Mouse (Mus musculus): ENCODE results near the gene Kmt2d. TPM values are rescaled to one million over a fixed set of nuclear protein-coding genes. Genes with fewer than 3 reads are reported as not detected.

Kmt2d gene
- total and polyA plus RNA-seq, 3 experiments, result 4.8 to 22.7 (median 14.1) TPM

- Histone ChIP-seq H3K9me3 (replicated peaks; ENCODE audit: low read length) (peaks cover 29% of the 10 kb centered on the region), H3K79me2 (replicated peaks; ENCODE audit: control insufficient read depth, extremely low read depth, insufficient read depth, poor library complexity, severe bottlenecking) (no peaks in the 10 kb centered on the region), H3K4me3 (replicated peaks in 1 of 3; ENCODE audit: low read depth in 2 of 3, low read length in 2 of 3, poor library complexity in 1 of 3) (no peak within 1 kb of the TSS), H3K4me1 (ENCODE audit: control insufficient read depth in 1 of 2, insufficient read depth in 2 of 2) (peaks cover 18 to 27% of the 10 kb centered on the region in 2 experiments; a peak in 3 of 4 replicates), H3K4me2 (ENCODE audit: insufficient read depth, low read depth, poor library complexity, severe bottlenecking) (peak within 1 kb of the TSS; percentile 73), H3K27me3 (replicated peaks) (peaks cover 56% of the 10 kb centered on the region), H3K9ac (ENCODE audit: insufficient read depth, low read depth) (no peak within 1 kb of the TSS), H3K27ac (ENCODE audit: insufficient read depth, low read depth) (no peak within 1 kb of the TSS), H3K36me3 (replicated peaks in 1 of 2; ENCODE audit: control insufficient read depth in 1 of 2, insufficient read depth in 1 of 2, low read length in 1 of 2) (no peaks in the 10 kb centered on the region)
- dilution Hi-C loops (cut with MboI; ENCODE audit: extremely low pct_ligation_motif_present, extremely low pct_unique_long_range_greater_than_20kb, low sequenced_read_pairs) (no loop called here), in situ Hi-C loops (cut with MboI; ENCODE audit: low pct_ligation_motif_present, low pct_unique_long_range_greater_than_20kb, low sequenced_read_pairs) (no loop called here)
- no peak for DNase-seq (ENCODE audit: extremely low read depth)
- TF ChIP-seq E2F4 (IDR thresholded peaks at IDR 0.05; ENCODE audit: insufficient replicate concordance, low read depth, low read length) (no peak), SIN3A (IDR thresholded peaks at IDR 0.05; ENCODE audit: low read length) (no peak), SMC3 (IDR thresholded peaks at IDR 0.05; ENCODE audit: low read depth, low read length) (peak; percentile 62), POLR2AphosphoS2 (IDR thresholded peaks at IDR 0.05; ENCODE audit: low read depth, low read length) (no peak), JUND (conservative IDR thresholded peaks at IDR 0.05; ENCODE audit: low read depth, low read length) (no peak), MEF2A (IDR thresholded peaks at IDR 0.05; ENCODE audit: borderline replicate concordance, low read depth, low read length) (no peak), CTCF (conservative IDR thresholded peaks at IDR 0.05 in 1 of 2, IDR thresholded peaks at IDR 0.05 in 1 of 2; ENCODE audit: low read depth in 2 of 2, low read length in 2 of 2) (peak in 1 of 2 experiments; percentile 66; a peak in 2 of 4 replicates), MYC (IDR thresholded peaks at IDR 0.05; ENCODE audit: low read depth, low read length) (no peak), PAX5 (IDR thresholded peaks at IDR 0.05; ENCODE audit: low read length) (no peak), HCFC1 (IDR thresholded peaks at IDR 0.05; ENCODE audit: low read depth, low read length) (no peak), MAFK (IDR thresholded peaks at IDR 0.05; ENCODE audit: insufficient replicate concordance, low read length) (no peak), RAD21 (IDR thresholded peaks at IDR 0.05; ENCODE audit: low read depth, low read length) (peak; percentile 26), ETS1 (conservative IDR thresholded peaks at IDR 0.05; ENCODE audit: low read depth, low read length) (no peak), CHD1 (IDR thresholded peaks at IDR 0.05; ENCODE audit: low read depth, low read length) (no peak)
Measured at GRCm38 (mm10) chr15:98789661-98790535, 81.1 kb downstream of the Kmt2d start, which contains the start of gene Wnt1. Gene Wnt1, plus strand, starts transcription at chr15:98789857.

- DNase-seq (ENCODE audit: extremely low read depth), result no peak
- no peaks in the 10 kb centered on the region for H3K79me2 ChIP-seq (replicated peaks; ENCODE audit: control insufficient read depth, extremely low read depth, insufficient read depth, poor library complexity, severe bottlenecking)
- H3K9me3 ChIP-seq (replicated peaks; ENCODE audit: low read length), result peaks cover 29% of the 10 kb centered on the region
- no peaks in the 10 kb centered on the region for H3K36me3 ChIP-seq (replicated peaks in 1 of 2; ENCODE audit: control insufficient read depth in 1 of 2, insufficient read depth in 1 of 2, low read length in 1 of 2)
- dilution Hi-C loops (cut with MboI; ENCODE audit: extremely low pct_ligation_motif_present, extremely low pct_unique_long_range_greater_than_20kb, low sequenced_read_pairs) (no loop called here), in situ Hi-C loops (cut with MboI; ENCODE audit: low pct_ligation_motif_present, low pct_unique_long_range_greater_than_20kb, low sequenced_read_pairs) (no loop called here)
- H3K27ac ChIP-seq (ENCODE audit: insufficient read depth, low read depth), result no peak overlapping the region
- no peak overlapping the region for H3K4me3 ChIP-seq (replicated peaks in 1 of 3; ENCODE audit: low read depth in 2 of 3, low read length in 2 of 3, poor library complexity in 1 of 3)
- peaks cover 56% of the 10 kb centered on the region for H3K27me3 ChIP-seq (replicated peaks)
- TF ChIP-seq MXI1 (IDR thresholded peaks at IDR 0.05; ENCODE audit: low read depth, low read length) (no peak), IRF4 (IDR thresholded peaks at IDR 0.05; ENCODE audit: low read depth, low read length) (no peak), MEF2A (IDR thresholded peaks at IDR 0.05; ENCODE audit: borderline replicate concordance, low read depth, low read length) (no peak), ETS1 (conservative IDR thresholded peaks at IDR 0.05; ENCODE audit: low read depth, low read length) (no peak), ZMIZ1 (IDR thresholded peaks at IDR 0.05; ENCODE audit: low read depth, low read length) (no peak), GABPA (IDR thresholded peaks at IDR 0.05; ENCODE audit: insufficient replicate concordance, low read depth, low read length) (no peak), PAX5 (IDR thresholded peaks at IDR 0.05; ENCODE audit: low read length) (no peak), JUND (conservative IDR thresholded peaks at IDR 0.05; ENCODE audit: low read depth, low read length) (no peak), SIN3A (IDR thresholded peaks at IDR 0.05; ENCODE audit: low read length) (no peak), POLR2A (IDR thresholded peaks at IDR 0.05; ENCODE audit: low read depth, low read length) (no peak), HCFC1 (IDR thresholded peaks at IDR 0.05; ENCODE audit: low read depth, low read length) (no peak)
- H3K4me2 ChIP-seq (ENCODE audit: insufficient read depth, low read depth, poor library complexity, severe bottlenecking), result peak overlapping the region; percentile 11; the same call in 1 of the 2 replicates
- H3K4me1 ChIP-seq (ENCODE audit: control insufficient read depth in 1 of 2, insufficient read depth in 2 of 2), result peaks cover 18 to 27% of the 10 kb centered on the region in 2 experiments; a peak in 3 of 4 replicates
- H3K9ac ChIP-seq (ENCODE audit: insufficient read depth, low read depth), result no peak overlapping the region
Measured at GRCm38 (mm10) chr15:98788972-98789660, 81.9 kb downstream of the Kmt2d start.
